Mouse (Mus musculus) neutrophil, adult 5-6 weeks (primary cell): ENCODE measurements around the gene Pde6b. TPM values are rescaled to one million over a fixed set of nuclear protein-coding genes. Genes with fewer than 3 reads are reported as not detected.

Experiments
- ATAC-seq: fragments of 151-379, 151-347 bp; 2 replicates; pipeline ENCODE4 v1.8.0; 2017; ENCODE audit warnings: mild to moderate bottlenecking, moderate TSS enrichment; ENCODE audit not compliant: insufficient number of reproducible peaks, poor library complexity, low FRiP score, severe bottlenecking; ENCODE audit errors: extremely low read depth
- total RNA-seq: library from RNA; stranded (forward); fragments of 200-1000 nt; gene quantifications from 2 replicates; pipeline ENCODE4 v1.2.3, GENCODE M21; 2017

Gene Pde6b
- total RNA-seq, 1 experiment from 2014 or later = not detected

DNA sequence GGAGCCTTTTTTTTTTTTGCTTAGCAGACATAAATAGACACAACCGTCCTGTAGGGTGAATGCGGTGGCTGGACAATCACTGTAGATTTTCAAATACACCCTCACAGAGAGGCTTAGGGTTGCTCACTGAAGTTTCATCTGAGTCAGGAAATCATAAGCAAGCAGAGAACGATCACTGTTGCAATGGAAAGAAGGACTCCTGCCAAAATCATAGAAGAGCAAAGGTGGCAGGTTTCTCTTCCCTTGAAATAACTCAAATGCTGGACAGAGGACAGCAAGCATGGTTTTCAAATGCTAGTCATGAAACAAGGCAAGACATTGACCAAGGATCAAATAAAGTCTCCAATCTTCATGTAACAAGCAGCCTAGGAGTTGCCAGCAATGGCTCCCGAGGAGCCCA is 9.8 kb upstream of the Pde6b start:
- ATAC-seq = no peak

DNA sequence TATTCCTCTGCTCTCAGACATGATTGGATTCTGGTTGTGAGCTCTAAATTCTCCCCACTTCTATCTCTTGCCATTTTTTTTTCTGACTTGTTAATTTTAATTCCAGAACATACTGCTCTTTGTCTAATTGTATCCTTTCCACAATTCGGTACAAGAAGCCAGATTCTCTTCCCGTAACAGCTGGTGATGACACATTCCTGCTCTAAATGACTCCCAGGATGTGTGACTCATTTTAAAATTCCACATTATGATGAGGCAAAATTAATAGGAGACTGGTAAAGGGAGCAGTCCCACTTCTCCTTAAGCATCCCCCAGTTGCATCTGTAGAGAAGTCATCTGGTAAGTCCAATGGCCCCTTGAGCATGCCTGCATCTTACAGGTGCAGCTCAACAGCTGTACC is 2.6 kb upstream of the Pde6b start:
- ATAC-seq = no peak

DNA sequence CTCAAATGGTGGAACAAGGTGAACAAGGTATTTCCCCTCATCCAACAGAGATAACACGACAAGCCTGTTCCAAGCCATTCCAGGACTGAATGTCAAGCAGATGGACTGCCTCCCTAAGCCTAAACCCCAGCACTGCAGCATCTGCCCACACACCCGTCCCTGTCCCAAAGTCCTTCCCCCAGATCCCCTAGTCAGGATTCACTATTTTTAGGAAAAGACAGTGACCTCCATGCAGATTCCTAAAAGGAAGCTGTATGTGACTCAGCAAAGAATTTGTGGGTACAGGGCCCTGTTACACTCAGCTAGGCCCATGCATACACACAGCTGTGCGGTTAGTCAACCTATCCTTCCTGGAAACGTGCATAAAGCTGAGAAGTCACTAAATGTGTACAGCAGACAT is 1.7 kb upstream of the Pde6b start:
- no peak for ATAC-seq

DNA sequence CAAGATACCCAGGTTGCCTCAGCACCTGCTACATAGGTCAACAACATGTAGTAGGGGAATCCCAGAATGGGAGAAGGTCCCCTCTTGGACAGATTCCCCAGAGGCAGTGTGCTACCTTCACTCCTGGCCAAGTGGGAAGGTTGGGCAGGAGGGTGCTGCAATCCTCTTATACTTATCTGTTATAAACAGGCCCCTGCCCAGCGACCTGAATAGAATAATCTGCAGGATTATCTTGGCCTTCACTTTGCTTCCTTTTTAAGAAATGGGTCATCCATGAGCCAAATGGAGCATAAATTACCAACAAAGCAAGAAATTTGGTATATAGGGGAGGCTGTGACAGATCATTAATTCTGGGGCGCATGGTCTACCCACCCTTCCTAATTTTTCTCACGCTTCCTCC is 1.6 kb downstream of the Pde6b start:
- ATAC-seq = no peak

DNA sequence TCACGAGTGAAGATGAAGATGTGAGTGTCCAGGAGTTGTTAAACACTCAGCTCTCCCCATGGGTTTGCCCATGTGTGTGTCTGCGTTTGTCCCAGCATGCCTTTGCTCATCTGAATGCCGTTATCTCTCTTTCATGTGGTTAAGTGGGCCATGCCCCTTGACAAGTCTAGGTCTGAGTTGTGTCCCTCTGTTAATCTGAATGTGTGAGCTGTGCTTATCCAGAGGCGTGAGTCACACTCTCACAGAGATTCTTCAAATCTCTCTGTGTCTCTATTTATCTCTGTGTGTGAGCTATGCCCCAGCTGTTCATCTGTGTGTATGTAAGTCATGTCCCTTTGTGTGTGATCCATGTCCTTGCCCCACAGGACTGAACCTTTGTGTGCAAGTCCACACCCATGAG is 15.3 kb downstream of the Pde6b start:
- no peak for ATAC-seq

DNA sequence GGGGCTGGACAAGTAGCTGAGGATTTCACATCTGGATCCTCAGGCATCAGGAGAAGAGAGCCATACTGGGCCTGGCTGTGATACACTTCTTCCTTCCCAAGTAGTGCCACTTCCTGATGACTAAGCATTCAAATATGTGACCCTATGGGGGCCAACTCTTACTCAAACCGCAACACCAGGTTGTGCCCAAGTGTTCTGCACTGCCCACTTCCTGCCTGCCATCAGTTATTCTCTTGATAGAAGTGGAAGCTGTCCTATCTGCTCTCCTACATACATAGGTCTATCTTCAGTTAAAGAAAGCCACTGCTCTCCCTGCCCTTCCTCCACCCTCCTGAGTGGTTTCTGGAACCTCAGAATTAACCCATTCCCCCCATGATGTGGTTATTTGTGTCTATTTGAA is 17.3 kb downstream of the Pde6b start:
- no peak for ATAC-seq

DNA sequence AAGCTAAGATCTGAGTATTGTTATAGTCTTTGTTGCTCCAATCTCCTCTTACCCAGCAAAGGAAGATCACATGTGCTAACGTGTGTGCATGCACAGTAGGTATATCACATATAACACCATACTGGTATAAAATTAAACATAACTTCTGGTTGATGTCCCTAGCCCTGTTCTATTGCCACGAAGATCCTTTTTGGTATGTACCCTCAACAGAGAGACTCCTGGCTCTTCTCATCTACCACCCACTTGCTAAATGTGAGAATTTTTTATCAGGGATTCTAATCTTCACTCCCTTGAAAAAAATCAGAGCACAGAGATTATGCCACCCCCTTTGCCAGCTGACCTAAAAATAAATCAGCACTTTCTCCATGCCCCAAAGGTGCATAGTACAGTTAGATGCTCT is 18.8 kb downstream of the Pde6b start:
- ATAC-seq = no peak

DNA sequence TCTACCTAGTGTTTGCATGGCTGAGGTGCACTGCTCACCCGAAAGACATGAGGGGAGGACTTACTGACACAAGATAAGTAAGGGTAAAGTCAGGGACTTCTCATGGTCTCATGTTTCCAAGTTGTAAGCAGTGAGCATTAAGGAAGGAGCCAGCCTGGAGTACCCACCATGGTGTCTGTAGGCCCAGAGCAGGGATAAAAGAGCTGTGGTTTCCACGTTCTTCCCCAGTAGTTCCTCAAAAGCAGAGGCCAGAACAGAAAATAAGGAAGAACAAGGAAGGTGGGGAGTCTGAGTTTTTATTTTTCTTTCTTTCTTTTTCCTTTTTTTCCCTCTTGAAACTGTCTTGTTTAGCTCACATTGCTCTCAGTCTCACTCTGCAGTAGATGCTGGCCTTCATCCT is 26.5 kb downstream of the Pde6b start:
- ATAC-seq = no peak

DNA sequence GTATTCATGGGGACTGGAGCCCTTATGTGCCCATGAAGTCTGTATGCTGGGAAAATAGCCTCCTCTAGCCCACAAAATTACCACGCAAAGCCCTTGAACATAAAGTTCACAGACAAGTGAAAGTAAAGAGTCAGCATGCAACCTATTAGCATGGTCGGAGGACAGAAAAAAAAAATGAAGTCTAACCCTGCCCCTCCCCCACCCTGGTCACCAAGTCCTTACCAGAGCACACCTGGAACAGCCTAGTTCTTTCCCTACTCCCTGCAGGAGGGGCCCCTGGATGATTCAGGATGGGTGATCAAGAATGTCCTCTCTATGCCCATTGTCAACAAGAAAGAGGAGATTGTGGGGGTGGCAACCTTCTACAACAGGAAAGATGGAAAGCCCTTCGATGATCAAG is 34.5 kb downstream of the Pde6b start:
- ATAC-seq = no peak

DNA sequence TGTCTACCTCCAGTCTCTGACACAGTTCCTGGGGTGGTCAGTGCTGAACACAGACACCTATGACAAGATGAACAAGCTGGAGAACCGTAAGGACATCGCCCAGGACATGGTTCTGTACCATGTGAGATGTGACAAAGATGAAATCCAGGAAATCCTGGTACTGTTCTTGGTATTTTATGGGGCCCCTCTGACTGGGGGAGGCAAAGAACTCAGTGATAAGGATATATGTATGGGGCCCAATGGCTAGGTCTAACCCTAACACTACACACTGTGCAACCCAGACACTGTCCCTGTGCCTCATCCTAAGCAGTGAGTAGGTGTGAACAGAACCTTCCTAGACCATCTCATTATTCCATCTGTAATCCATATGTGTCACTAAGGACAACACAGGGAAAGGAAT is 35.2 kb downstream of the Pde6b start:
- ATAC-seq = no peak

DNA sequence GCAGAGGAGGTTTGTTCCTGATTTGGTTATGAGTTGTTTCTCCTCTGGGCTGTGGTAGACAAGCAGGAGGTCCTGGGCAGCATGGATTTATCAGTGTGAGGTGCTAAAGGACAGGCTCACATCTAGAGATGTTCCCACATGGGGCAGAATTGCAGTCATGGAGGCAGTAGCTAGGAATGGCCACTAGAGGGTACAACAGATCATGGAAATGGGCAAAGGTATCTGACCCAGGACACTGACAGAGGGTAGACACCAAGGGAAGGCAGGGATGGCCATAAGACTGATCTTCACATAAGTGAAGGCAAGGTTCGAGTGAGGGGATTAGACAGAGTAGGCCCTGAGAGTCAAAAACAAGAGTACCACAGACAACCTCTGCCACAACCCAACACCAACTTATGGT is 39.0 kb downstream of the Pde6b start:
- ATAC-seq = peak; percentile 55; the same call in 1 of the 2 replicates

DNA sequence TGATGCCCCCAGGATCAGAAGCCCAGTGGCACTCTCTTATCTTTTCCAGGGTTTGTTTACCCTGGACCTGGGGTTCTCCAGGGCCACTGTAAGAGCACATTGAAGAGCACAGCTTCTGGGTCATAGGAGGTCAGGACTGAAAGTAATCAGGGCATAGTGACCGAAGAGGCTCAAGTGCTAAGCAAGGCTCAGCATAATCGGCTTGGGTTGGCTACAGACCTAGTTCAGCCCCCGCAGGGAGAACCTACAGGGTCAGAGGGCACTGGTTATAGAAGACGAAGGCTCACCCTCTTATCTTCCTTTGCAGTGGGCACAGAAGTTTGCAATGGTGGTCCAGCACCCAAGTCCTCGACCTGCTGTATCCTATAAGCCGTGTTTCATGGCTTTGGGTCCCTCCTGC is 43.0 kb downstream of the Pde6b start:
- ATAC-seq = no peak

DNA sequence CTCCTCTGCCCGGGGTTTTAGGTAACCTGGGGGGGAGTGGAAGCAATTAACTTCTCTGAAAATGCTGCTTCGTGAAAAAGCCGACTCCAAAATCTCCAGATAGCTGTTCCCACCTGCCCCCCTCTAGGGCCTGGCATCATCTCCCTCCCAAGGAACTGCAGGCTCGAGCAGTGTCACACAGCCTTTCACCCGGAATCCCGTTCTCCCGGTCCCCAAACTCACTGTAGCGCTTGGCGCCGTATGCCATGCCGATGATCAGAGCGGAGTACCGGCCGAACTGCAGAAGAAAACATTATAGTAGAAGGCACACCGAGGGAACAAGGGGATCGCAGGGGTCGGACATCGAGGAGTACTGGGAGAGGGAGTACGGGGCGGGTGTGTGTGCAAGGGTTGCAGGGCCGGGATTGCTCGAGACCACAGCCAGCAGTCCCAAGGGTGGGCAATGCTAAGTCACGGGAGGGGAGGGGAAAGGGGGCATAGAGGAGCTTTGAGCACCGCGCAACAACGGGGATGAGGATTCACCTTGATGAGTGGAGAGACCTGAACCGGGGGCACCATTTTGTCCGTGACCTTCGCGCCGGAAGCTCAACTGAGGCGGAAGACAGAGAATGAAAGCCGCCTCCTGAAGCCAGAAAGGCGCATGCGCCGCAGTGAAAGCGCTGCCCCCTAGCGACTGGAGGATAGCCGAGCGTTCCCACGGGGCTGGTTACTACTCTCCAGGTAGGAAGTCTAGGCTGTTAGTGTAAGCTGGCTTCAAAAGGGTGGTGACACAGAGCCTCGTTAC is 45.8 kb downstream of the Pde6b start, which contains the start of gene Atp5k:
TSS of gene Atp5k (minus strand) at position 645 of the 784 bp plus-strand sequence.
- ATAC-seq = peak; percentile 96

DNA sequence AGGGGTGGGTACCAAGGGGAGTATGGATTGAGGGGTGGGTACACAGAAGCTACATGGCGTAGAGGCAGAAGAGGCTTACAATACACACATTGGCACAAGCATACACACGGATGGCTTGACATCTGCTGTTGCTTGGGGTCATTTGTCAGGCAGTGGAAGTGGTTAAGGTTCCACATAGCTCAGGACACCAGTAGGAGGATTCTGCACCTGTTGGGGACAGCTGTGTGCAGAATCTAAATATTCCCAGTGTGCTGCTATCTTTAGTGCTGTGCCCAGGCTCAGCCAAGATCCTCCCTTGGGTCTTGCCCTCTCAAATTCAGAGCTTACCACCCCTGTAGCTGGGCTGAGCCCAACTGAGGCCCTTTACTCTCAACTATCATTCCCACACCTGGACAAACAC is 47.9 kb downstream of the Pde6b start:
- no peak for ATAC-seq

DNA sequence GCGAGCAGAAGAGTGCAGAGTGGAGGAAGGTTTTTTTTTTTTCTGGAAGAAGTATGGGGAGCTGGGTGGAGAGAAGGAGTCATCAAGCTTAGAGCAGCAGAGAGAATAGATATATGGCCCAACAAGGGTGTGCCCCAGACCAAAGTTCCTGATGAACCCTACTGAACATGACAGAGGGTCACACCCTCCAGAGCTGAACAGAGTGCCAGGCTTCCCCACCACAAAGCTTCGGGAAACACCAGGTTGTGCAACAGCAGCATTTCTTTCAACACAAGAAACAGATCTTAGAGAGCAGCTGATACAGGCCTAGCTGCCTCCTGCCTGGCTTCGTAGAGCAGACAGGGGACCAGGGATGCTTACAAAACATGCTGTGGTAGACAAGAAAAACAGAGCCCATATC is 58.8 kb downstream of the Pde6b start:
- ATAC-seq = no peak

DNA sequence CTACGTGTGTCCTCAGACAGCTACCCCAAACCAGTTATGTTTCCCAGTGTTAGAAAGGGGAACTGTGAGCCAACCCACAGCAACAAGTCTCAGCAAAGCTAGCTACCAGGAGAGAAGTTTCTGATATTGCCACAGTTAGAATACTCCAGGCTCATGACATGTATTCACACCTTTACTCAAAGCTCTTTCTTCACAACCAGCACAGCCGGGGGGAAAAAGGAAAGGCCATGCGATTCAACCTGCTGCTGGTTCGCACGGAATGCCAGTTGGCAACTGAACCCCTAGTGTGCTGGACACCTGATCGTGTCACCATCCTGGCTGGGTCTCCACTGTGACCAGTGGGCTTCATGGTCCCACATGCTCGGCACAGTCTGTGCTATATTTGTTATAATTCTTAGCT is 59.7 kb downstream of the Pde6b start:
- no peak for ATAC-seq

DNA sequence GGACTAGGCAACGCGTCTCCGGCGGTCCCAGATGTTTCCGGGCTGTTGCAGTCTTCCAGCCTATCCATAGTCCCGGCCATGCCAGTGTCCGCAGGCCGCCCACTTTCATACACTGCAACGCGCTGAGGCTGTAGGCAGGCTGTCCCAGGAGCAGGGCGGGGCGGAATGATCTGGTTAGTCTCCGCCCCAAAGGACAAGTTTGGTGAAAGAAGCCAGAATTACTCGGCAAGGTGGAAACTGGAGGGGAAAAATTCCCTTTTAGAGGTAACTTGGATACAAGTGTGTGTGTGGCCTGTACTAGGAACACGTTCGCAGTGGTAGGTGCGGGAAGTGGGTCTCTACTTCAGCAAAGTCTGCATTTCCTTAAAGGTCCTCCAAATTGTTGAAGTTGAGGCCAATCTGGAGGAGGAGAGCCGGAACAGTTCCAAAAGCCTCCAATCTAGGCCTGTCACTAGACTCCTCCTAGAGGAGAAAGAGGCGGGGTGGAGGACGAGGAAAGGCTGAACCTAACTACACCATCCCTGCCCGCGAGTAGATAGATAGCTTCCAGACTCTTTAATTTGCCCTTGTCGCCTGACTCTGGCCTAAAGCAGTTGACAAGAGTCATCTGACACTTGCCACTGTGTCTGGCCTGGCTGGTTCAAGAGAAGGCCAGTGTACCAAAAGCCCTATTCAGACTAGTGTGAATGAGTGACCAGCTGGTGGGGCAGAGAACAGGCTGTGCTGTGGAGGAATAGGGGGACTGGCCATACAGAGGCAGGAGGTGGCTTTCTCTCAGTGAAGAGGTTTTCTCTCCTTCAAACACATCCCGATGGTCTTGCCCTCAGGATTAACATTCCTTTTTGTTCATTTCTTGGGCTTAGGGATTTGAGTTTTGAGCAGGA is 60.8 kb downstream of the Pde6b start, which contains the start of gene Mfsd7a:
TSS of gene Mfsd7a (minus strand) at position 107 of the 884 bp plus-strand sequence.
- ATAC-seq = peak; percentile 30; the same call in 1 of the 2 replicates

DNA sequence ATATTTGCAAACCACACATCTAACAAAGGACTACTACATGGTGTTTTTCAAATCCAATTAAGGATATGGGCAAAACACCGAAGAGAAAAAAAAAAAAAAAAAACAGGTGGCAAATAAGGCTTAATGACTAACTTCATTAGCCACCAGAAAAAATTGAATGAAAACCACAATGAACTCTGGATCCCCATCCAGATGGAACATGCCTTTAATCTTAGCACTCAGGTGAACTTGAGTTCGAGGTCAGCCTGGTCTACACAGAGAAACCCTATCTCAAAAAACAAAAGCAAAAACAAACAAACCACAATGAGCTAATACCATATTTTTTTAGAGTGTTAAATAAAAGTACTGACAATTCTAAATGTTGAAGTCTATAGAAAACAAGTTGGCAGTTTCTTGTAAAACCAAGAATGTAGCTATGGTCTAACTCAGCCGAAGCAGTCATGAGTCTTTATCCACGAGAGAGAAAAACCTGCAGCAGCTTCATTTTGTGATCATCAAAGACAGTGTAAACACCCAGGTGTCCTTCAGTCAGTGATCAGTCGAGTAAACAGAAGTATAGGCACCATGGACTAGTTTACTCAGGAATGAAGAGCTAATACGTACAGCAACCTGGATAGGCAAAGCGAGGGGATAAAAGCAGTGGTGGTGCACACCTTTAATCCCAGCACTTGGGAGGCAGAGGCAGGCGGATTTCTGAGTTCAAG is 62.8 kb downstream of the Pde6b start:
- no peak for ATAC-seq

DNA sequence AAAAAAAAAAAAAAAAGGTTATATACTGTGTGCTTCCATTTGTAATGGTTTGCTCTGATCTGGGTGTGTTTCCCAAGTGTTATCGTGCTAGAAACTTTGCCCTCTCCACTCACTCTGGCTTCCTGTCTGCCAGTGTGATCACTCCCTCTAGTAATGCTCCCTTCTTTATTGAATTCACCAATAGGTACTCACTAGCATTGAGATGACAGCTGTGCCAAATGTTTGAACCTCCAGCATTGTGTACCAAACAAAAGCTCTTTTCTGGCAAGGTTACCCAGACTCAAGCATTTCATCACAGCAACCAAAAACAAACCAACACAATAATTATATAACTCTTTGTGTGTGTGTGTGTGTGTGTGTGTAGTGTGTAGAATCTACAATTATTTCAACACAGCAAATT is 63.4 kb downstream of the Pde6b start:
- no peak for ATAC-seq
